Mouse (Mus musculus): ENCODE measurements around the gene Spns1.
"Not testable (repeated sequence)": the region's sequence is repeated elsewhere in the genome, so short reads cannot be mapped to it uniquely, and the experiment has no call there.

The Spns1 gene

GRCm38 (mm10) chr7:126332691-126333090 is 44.6 kb downstream of the Spns1 start:
- no peak for DNase-seq

- DNase-seq, result no peak
Measured at GRCm38 (mm10) chr7:126330693-126331092, 46.6 kb downstream of the Spns1 start.

- no peak for DNase-seq
Measured at GRCm38 (mm10) chr7:126329907-126330645, 47.2 kb downstream of the Spns1 start.

GRCm38 (mm10) chr7:126328848-126329247 is 48.4 kb downstream of the Spns1 start:
- not testable (repeated sequence) for DNase-seq

- not testable (repeated sequence) for DNase-seq
Measured at GRCm38 (mm10) chr7:126325576-126326273, 51.5 kb downstream of the Spns1 start.

GRCm38 (mm10) chr7:126324791-126325190 is 52.5 kb downstream of the Spns1 start:
- DNase-seq, result no peak

GRCm38 (mm10) chr7:126323729-126324128 is 53.5 kb downstream of the Spns1 start:
- peak; percentile 80 for DNase-seq

Measured in liver (tissue).